Mouse (Mus musculus): ENCODE data around the gene Selp.

Selp gene

GRCm38 (mm10) chr1:164114947-164115493, at the start of gene Selp:
Gene Selp (plus strand): TSS chr1:164115264.
- DNase-seq (ENCODE audit: low read depth, low spot score) = no peak

GRCm38 (mm10) chr1:164069261-164069660, 45.8 kb upstream of the Selp start:
- DNase-seq (ENCODE audit: low read depth, low spot score) = no peak

DNA sequence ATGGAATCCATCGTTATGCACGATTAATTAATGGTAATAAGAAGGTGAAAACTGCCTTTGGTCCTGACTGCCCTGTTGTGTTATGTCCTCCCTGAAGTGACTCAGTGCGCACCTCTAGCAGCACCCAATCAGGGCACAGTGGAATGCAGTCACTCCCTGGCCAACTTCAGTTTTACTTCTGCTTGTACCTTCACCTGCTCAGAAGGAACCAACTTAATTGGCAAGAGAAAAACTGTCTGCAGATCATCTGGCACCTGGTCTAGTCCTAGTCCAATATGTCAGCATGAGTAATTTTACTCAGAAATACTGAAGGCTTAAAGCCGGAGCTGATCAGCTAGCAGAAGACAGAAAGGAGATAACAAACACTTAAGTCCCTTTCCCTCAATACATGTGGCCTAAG, 44.6 kb upstream of the Selp start:
- DNase-seq (ENCODE audit: low read depth, low spot score) = no peak

DNA sequence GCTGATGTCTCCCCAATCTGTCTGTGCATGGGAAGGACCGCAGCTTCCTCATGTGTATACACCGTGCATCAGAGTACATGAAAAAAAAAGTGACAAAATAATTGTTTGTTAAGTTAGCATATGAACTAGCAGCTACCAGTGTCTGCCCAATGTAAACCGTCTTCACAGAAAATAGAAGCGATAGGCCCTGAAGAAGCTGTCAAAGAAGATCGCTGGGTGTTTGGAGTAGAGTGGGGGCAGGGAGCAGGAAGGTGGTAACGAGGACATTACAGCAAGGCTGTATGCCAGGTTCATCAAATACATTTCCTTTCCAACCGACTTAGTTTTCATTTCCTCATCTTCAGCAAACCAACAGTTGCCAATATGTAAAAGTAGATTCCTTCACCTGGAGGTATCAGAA, 44.0 kb upstream of the Selp start:
- DNase-seq (ENCODE audit: low read depth, low spot score) = no peak

GRCm38 (mm10) chr1:164072001-164072400, 43.1 kb upstream of the Selp start:
- DNase-seq (ENCODE audit: low read depth, low spot score) = no peak

DNA sequence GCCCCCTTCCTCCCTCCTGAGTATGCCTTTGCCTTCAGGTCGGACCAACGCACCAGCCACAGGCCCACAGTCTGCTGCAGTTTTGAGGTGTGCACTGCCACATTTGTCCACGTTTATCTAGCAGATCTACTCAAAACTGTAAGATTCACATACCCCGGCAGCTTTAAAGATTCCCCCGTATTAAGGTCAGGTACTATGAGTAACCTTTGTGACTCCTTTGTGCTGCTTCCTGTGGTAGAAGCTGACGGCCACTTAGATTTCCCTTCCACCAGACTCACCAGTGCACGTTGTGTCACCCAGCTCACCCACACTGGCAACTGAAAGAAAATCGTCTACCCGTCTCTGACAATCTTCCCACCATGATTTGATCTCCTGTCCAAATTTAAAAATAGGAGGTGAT, 42.0 kb upstream of the Selp start:
- DNase-seq (ENCODE audit: low read depth, low spot score) = no peak

DNA sequence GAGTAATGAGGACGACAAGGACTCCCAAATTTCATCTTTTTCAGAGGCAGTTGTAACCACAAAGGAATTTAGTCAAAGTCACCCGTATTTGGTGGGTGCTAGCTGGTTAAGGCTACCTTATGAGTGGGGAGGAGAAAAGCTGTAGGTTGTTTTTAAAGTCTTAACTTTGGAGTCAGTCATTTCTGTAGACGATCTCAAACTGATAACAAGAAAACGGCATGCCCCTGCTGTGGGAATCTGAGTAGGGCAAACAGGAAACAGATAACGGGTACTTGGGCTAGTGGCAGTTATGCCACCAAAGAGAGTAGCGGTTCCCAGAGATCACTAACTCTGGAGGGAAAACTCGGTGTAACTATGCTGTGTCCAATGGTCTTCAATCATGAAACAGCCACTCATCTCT, 41.3 kb upstream of the Selp start:
- DNase-seq (ENCODE audit: low read depth, low spot score) = no peak

DNA sequence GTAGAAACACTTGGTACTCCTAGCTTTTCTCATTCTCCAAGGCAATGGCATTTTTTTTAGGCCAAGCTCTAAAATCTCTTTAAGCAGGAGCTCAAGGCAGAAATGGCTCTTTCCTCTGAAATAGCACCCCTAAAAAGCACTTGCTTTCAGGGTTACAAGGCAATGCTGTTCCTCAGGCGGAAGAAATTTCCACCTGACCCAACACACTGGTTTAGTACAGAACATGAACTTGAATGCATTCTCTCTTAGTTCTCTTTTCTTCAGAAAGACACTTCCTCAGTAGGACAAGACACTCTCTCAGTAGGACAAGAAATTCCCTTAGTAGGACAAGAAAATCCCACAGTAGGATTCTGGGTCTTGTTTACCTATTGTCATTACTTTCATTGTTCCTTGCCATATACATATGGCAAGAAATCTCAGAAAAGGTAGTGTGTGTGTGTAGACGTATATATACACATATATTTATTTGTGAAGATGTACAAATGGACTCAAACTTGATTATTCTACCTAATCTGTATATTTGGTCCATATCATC, 40.4 kb upstream of the Selp start:
- DNase-seq (ENCODE audit: low read depth, low spot score) = no peak

- no peak for DNase-seq (ENCODE audit: low read depth, low spot score)
These were observed 39.6 kb upstream of the Selp start for GRCm38 (mm10) chr1:164075416-164075815.

GRCm38 (mm10) chr1:164076441-164076840, 38.6 kb upstream of the Selp start:
- no peak for DNase-seq (ENCODE audit: low read depth, low spot score)

DNA sequence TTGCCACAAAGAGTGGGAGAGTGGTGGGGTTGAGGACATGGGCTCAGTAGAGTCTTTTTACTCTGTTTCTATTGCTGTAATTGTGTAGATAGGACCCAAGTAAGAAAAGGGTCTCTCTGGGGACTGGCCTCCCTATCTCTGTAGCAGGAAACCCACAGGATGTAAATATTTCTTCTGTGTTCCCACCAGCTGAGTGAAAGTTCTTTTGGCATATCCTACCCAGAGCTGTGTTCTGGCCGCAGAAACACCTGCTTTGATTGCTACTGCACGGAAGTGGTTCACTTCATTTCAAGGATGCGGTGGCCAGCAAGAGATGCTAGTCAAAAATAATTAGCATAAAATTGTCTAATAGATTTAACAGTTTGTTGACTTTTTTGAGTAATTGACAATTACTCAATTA, 38.0 kb upstream of the Selp start:
- DNase-seq (ENCODE audit: low read depth, low spot score) = no peak

DNA sequence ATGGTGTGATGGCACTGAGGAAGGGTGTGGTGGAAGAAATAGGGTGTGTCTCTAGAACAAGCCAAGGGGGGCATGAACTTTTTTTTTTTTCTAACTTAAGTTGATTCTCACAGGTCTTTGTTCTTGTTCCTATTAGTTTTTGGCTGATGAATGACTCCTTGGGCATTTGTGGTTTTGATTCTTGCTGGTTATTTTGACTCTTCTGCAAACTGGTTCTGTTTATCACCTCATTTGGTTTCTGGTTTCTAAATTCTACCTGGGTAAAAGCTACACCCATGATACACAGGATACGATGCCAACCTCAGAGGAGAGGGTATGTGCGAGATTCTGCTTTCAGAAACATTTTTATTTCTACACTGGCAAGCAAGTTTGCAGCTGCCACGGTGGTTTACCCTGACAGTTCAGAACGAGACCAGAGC, 36.7 kb upstream of the Selp start:
- DNase-seq (ENCODE audit: low read depth, low spot score) = no peak

DNA sequence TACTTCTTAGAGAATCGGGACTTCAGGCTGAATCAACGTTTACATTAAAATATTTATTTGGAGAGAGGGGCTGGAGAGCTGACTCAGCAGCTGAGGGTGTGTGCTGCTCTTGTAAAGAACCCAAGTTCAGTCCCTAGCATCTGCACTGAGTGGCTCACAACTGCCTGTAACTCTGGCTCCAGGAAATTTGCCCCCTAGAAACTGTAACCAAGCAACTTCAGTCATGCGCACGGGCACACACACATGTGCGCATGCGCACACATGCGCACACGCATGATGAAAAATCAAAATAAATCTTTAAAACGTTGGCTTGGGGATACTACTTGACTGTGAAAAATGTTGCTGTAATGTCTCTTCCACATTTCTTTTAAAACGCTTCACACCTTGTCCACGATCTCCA, 36.0 kb upstream of the Selp start:
- no peak for DNase-seq (ENCODE audit: low read depth, low spot score)

DNA sequence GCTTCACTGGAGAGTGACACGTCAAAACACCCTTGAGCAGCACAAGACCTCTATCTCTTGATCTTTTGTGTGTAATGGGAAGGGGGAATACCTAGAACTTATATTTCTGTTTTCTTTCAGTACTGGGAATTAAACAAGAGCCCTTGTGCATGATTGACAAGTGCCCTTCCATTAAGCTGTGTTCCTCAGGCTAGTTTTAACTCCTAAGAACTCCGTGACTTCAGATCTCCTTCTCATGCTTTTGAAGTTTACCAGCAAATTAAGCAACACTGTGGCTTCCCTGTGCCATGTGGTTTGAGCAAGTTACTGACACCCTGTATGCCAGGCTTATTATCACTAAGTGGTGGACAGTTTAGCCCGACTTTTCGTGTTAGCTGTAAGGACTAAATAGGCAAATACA, 32.0 kb upstream of the Selp start:
- DNase-seq (ENCODE audit: low read depth, low spot score) = no peak

GRCm38 (mm10) chr1:164086797-164087196, 28.3 kb upstream of the Selp start:
- DNase-seq (ENCODE audit: low read depth, low spot score) = no peak

DNA sequence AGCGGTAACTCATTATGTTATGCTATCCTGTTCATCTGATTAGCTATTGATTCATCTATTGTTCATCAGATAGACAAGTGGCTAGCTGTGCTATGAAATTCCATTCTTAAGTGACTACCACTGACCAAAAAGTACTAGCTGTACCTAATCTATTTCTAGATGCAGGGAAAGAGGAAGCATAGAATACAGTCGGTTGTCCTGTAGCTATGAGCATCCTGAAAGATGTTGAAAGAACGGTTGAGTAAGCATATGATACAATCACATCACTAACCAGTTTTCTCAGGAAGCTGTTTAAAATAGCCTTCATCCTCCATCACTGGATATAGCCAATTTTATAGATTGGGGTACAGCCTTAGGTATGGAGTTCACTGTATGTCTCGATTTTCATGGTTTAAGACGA, 27.2 kb upstream of the Selp start:
- no peak for DNase-seq (ENCODE audit: low read depth, low spot score)

DNA sequence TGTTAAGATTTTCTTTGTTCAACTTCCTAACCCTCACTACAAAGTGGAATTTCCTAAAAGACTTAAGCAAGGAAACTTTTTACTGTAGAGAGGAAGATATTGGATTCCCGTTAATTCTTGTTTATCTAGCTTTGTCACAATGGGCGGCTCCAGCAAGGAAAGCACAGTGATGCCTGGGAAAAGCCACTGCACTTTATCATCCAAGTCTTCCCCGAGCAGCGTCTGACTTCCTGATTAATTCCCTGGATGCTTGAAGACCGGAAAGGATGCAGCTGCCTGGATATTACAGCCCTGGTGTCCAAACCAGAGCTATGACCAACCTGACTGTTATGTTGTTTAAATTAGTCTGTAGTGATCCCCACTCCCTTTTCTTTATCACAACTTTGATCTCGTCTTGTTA, 18.3 kb upstream of the Selp start:
- DNase-seq (ENCODE audit: low read depth, low spot score) = no peak

- DNase-seq (ENCODE audit: low read depth, low spot score) = no peak
These were observed 17.2 kb upstream of the Selp start for GRCm38 (mm10) chr1:164097911-164098310.

DNA sequence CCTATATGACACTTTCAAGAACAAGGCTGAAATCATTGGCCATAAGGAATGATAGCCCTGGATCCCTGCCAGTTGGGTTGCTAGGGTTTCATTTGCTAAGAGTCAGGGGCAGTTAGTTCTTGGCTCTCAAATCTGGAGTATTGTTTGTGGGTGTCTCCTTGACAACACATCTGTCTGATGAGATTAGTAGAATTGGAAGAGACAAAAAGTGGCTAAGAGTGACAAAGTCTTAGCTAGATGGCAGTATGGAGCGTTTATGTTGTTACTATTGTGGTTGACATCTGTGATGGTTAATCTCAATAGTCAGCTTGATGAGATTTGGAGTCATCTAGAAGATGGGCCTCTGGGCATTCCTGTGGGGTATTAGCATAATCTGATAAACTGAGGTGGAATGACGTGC, 16.7 kb upstream of the Selp start:
- DNase-seq (ENCODE audit: low read depth, low spot score) = no peak

GRCm38 (mm10) chr1:164109763-164110162, 5.3 kb upstream of the Selp start:
- peak; percentile 55 for DNase-seq (ENCODE audit: low read depth, low spot score)

- no peak for DNase-seq (ENCODE audit: low read depth, low spot score)
These were observed 4.3 kb upstream of the Selp start for GRCm38 (mm10) chr1:164110591-164111329.

DNA sequence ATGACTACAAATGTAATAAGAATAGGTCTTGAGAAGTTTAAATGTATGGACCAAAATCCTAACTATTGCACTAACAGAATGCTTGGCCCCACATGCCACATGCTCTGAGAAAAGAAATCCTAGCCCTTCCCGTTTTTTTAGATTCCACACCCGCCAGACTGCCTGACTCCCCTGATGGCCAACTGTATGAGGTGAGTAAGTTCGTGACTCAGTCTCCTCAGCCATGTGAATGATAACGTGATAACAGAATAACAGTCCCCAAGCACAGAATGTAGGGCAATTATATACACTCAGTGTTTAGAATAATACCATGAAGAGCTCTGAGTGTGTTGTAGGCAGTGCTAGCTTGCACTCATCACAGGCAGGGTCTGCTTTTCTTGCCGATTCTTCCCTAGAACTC, 784 bp upstream of the Selp start:
- no peak for DNase-seq (ENCODE audit: low read depth, low spot score)

DNA sequence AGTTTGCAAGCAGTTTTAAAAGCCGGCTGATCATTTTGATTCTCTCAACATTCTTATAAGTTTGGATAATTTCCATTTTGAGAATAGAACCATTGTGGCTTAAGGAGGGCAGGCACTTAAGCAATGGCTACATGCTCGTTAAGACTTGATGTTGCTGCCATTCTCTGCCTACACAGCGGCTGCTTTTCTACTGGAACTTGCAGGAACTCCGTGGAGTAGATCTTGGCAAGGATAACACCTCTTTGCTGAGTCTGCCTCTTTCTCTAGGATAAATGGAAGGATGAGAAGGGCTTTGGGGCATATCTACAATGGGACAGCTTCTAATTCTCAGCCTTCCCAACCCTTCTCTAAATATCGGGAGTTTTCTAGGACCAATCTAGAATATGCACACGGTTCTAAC, 583 bp downstream of the Selp start:
- DNase-seq (ENCODE audit: low read depth, low spot score) = peak; percentile 22
